Mouse (Mus musculus) right cerebral cortex, postnatal 36 days (tissue): ENCODE measurements around the gene Gpatch8.
A peak's percentile ranks its signal among the peaks of the same experiment; 100 is the strongest.

ENCODE experiments used
- DNase-seq, 2 experiments: peaks; one replicate each; pipeline ENCODE4 v3.0.0; 2022; ENCODE audit warnings: low spot score in 2 of 2, mixed read lengths in 1 of 2

Gene Gpatch8

DNA sequence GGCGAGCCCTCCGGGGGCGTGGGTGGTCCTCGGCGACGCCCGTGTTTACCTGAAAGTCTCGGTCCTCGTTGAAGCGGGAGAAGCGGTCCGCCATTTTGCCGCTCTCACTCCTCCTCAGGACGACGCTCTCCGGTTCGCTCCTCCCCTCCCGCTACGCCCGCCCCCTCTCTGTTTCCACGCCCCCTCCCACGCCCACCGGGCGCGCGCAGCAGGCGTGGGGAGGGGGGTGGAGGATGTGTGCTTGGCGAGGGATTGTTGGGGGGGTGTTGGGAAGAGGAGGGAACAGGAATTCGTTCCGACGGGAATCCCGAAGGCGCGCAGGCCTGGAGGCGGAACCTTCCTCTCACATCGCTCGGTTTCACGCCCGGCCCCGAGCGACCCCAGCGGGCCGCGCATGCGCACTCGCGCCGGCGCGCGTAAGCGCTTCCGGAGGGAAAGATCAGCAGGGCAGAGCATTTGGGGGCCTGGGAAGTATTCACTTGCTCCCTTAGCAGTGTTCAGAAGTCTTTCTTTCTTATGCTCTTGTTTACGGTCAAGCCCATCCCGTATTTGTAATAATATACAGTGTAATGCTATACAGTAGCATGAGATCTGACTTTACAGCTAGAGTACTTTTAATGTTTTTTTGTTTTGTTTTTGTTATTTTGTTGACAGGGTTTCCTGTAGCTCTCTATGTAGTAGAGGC is at the start of gene Gpatch8:
Gene Gpatch8 (minus strand): TSS at position 362 of the 685 bp plus-strand sequence.
- peak; percentile 91 for DNase-seq

DNA sequence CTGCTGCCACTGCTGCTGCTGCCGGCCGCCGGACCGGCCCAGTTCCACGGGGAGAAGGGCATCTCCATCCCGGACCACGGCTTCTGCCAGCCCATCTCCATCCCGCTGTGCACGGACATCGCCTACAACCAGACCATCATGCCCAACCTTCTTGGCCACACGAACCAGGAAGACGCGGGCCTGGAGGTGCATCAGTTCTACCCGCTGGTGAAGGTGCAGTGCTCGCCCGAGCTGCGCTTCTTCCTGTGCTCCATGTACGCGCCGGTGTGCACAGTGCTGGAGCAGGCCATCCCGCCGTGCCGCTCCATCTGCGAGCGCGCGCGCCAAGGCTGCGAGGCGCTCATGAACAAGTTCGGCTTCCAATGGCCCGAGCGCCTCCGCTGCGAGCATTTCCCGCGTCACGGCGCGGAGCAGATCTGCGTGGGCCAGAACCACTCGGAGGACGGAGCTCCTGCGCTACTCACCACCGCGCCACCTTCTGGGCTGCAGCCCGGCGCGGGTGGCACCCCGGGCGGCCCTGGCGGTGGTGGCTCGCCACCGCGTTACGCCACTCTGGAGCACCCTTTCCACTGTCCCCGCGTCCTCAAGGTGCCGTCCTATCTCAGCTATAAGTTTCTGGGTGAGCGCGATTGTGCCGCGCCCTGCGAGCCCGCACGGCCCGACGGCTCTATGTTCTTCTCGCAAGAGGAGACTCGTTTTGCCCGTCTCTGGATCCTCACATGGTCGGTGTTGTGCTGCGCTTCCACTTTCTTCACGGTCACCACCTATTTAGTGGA is 48.8 kb upstream of the Gpatch8 start:
- DNase-seq = peak; percentile 18 to 30

DNA sequence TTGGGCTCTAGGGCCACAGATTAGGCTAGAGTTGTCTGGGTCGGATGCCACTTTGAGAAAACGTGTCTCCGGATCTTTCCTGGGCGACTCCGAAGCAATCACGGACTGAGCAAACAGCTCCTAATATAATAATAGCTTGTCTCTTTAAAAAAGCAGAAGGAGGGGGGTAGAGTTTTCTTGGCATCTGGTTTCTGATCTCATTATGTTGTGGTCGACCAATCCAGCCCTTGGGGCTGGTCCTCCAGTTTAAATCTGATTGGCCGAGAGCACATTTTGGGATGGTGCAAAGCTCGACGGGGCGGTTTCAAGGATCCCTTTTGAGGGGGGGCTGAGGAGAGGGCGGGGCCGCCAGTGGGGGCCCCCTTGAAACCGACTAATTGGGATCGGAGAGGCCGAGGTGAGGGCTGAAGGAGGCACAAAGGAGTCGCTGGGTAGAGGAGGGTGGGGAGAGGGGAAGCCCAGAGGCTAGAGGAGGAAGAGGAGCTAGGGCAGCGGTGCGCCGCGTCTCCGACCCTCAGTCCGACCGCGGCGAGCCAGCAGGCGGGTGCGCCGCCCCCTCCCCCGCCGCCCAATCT is 47.9 kb upstream of the Gpatch8 start, which contains the start of gene Fzd2:
Gene Fzd2 (plus strand): TSS at position 387 of the 575 bp plus-strand sequence.
- peak; percentile 62 to 71 for DNase-seq

DNA sequence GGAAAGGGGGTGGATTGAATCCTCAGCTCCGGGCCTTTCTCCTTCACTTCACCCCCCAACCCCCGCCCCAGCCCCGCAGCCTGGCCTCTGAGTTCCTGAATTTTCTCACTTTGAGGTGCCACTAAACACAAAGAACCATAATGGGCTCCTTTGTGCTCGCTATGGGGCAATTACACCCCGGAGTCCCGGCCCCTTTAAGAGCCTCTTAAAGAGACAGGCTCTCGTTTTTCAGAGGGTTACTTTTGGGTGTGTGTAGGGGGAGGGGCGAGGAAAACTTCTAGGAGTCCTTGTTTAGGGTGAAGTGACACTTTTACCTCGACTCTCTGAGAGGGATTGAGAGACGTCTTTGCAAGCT is 47.3 kb upstream of the Gpatch8 start:
- no peak for DNase-seq

DNA sequence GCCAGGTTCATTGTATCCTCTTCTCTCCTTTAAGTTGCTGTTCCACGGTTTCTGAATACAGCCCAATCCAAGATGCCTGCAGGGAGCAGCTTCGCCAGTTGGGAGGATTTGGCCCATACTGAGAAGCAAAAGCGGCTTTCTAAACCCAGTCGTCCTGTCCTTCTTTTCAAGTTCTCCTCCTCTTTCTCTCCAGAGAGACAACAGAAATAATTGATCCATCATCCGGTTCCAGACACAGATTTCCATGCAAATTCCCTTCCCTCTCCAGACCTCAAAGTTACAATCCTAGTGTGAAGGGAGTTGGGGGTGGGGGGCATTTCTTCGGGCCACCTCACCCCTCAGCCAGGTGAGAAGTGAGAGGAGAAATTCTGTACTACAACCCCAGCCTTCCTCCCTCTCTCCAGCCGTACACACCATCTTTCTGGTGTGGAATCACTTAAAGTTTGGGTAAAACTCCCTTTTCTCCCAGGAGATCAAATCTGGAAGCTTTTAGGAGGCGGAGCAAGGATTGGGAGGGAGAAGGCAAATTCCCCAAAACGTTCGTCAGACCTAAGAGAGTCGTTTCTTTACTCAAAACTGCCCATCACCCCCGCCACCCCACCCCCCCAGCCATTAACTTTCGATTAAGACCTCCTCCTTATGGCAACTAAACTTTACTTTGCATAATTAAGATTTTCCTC is 46.8 kb upstream of the Gpatch8 start:
- DNase-seq = no peak

DNA sequence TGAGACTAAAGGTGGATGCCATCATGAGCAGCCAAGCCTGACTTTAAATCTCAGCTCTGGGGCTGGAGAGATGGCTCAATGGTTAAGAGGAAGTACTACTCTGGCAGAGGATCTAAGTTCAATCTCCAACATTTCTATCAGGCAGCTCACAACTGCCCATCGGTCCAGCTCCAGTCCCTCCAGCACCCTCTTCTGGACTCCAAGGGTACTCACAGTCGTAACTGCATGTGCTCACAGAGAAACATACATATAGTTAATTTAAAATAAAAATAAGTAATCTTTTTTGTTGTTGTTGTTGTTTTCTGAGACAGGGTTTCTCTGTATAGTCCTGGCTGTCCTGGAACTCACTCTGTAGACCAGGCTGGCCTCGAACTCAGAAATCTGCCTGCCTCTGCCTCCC is 43.7 kb upstream of the Gpatch8 start:
- DNase-seq = no peak

DNA sequence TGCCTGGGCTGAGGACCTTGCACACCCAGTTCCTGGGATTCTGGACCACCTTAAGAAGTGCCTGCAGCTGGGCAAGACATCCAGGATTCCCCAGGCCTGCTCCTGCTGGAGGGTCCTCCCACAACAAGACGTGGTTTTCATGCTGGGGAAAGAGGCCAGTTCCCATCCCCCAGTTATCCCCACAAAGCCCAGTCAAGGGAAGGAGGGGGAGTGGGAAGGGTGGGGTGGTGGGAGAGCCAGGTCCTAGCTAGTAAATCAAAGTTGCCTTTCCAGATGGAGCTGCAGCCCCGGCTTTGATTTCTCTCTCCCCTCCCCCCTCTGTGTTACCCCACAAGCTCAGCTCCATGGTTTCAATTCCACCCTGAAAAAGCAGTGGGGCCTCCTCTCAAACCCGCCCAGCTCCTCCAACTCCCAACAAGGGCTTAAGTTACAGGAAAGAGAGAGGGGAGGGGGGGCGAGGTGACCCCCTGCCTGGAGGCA is 39.2 kb upstream of the Gpatch8 start:
- no peak for DNase-seq

DNA sequence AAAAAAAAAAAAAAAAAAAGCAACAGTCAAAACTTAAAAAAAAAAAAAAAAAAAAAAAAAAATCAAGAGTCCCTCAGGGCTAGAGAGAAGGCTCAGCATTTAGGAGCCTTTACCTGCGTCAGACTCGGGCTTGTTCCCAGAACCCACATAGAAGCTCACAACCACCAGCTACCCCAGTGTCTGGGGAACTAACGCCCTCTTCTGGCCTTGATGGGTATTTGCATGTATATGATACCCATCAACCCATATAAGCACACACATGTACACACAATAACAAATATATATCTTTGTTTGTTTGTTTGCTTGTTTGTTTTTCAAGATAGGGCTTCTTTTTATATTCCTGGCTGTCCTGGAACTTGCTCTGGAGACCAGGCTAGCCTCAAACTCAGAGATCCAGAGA is 31.4 kb upstream of the Gpatch8 start:
- no peak for DNase-seq

DNA sequence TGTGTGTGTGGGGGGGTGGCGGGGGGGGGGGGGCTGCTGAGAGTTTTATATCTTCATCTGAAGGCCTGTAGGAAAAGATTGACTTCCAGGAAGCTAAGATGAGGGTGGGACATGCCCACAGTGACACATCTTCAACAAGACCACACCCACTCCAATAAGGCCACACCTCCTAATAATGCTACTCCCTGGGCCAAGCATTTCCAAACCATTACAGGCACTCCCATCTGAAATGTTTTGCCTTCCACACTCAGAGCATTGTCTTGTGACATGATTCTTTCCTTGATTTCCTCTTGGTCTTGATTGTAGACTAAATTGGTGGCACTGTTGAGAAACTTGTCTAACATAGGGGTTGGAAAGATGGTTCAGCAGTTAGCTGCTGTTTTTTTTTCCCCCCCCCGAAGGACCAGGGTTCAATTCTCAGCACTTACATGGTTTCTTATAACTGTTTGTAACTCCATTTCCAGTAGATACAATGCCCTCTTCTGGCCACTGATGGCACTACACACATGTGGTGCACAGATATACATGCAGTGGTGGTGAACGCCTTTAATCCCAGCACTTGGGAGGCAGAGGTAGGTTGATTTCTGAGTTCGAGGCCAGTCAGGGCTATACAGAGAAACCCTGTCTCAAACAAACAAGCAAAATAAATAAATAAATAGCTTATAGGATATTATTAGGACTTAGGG is 30.4 kb upstream of the Gpatch8 start:
- DNase-seq = no peak

DNA sequence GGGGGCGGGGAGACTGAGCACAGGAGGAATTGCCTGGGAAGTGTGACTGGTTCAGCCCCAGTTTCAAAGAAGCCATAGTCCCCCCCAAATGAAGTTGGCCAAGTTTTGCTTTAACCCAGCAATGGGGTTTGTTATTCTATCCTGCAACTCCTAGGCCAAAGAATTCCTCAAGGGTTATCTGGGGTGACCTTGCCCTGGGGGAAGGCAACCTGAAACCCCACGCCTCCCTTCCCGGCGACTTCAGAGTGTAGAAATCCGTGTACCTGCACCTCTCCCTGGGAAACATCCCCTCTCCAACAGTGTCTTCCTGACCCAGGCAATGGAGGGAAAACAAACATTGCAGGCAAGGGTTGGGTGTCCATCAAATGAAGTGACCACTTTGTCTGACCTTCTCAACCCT is 26.5 kb upstream of the Gpatch8 start:
- no peak for DNase-seq

DNA sequence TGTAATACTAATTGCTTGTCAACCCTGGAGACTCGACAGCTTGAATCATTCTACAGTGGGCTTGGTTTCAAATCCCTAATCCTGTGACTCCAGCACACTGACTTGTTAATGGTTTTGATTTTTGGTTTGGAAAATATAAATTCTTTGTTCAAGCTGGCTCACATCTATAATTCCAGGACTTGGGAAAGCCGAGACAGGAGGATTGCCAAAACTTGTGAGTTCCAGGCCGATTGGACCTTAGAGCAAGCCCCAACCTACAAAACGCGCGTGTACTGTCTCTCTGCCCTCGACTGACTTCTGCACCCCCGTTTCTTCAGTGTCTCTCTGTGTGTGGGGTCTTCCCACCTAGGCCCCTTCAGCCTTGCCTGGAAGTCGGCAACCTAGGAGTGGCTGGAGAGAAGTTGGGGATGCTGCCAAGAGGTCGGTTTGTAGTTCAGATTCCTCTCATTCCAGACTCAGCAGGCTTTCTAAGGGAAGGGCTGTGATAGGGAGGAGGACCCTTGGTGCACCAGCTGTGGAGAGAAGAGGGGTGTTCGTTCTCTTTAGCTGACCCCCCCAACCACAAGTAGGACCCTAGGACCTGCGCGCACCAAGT is 25.9 kb upstream of the Gpatch8 start:
- DNase-seq = no peak

DNA sequence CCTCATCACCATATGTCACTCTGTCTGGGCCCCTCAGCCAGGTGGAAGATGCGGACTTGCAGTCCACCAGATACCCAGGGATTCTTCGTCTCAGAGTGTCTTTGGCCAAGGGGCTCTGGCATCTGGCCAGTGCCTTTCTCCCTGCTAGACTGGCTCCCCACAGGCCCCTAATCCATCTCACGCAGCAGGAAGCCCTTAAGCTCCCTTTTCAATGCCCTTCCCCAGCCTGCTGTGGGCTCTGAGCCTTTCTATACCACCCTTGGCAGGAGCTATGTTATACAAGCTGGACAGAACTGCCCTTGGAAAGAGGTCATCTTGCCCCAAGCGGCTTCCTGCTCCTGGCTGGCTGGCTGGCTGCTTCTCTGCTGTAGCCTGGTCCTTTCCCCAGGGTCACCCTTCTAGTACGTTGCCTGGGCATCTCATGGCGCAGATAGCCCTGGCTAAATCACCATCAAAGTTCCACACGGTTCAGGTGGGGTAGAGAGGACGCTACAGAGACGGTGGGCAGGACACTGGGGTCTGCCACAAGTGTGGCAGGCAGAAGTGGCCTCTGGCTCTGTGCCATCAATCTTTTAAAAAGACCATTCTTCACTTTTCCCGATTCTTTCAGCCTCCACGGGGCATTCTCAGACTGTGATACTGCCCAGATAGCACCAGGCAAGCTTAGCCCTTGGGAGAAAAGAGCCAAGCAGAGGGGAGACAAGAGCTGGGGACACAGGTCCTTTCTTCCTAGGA is 25.3 kb upstream of the Gpatch8 start:
- no peak for DNase-seq

DNA sequence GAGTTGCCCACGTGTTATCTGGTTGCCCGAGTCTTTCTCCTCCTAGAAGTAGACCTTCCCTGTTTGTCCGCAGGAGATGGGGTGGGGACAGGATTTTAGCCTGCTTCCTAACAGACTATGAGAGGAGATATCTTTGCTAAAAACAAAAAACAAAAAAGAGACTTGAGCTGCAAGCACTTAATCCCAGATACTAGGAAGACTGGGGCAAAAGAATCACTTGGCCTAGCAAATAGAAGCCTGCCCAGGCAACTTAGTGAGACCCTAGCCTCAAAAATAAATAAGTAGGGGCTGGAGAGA is 23.8 kb upstream of the Gpatch8 start:
- DNase-seq = no peak

DNA sequence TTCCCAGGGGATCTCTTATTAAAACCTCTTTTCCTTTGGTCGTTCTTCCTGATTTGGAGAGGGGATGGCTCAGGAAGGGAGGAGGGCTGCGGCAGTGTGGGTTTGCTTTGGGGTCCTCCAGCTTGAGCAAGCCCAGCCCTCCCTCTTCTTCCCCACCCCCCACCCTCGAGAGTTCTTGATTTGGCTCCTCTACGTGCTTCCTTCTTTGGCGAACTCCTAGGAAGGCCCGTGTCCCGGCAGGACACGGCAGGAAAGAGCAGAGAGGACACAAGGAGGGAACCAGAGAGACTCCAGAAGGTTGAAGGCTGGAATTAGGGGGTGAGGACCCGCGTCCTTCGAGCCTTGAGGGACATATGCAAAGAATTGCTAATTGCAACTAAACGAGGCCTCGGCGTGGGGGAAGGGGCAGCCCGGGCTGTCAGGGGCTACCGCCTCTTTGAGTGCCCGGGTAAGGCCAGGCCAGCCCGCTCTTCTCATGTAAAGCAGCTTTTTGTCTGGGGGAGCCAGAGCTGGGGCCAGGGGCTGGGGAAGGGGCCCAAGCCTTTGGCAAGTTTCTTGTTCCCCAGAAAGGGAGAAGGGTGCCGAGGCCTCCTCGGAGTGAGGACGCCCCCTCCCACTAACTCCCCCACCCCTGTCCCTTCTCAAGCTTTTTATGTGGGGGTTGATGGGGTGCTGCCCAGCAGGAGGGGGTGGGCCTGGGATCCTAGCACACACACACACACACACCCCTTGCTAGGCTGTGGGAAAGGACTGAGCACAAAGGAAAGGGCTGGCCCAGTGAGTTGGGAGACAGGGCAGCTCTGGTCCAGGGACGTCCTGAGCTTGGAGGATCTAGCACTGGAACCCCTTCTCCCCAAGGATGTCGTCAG is 23.2 kb upstream of the Gpatch8 start, which contains the start of gene Gm11627:
Gene Gm11627 (minus strand): TSS at position 297 of the 869 bp plus-strand sequence.
- peak; percentile 17 to 18 for DNase-seq

DNA sequence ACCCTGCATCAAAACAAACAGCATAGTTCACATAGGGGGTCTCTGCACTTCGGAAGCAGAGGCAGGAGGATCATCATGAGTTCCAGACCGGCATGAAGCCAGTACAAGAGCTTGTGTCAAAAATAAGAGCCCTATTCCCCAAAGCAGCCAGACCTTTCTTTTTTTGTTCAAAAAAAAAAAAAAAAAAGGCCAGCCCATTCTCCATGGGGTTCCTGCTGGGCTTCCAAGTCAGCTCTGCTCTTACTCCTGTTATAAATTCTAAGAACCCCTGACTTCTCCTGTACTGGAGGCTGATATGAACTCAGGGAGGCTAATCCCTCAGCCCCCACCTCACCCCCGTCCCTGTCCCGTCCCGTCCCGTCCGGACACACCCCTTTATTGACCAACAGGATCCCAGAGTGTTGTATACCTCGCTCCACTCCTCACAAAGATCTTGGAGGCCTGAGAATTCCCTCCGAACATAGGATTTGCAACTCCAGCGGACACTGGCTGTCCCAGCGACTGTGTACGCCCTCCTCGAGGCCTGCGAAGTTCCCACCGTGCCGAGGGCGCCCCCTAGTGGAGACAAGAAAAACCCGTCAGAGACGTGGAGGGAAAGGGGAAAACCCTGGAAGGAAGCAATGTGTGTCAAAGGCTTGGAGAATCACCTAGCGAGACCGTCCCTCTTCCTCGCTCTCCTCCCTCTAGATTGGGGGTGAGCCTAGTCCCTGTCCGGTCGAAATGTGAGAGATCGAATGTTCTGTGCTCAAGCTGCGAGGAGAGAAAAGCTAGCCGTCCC is 22.3 kb upstream of the Gpatch8 start:
- DNase-seq = peak in 1 of 2 experiments; percentile 11

DNA sequence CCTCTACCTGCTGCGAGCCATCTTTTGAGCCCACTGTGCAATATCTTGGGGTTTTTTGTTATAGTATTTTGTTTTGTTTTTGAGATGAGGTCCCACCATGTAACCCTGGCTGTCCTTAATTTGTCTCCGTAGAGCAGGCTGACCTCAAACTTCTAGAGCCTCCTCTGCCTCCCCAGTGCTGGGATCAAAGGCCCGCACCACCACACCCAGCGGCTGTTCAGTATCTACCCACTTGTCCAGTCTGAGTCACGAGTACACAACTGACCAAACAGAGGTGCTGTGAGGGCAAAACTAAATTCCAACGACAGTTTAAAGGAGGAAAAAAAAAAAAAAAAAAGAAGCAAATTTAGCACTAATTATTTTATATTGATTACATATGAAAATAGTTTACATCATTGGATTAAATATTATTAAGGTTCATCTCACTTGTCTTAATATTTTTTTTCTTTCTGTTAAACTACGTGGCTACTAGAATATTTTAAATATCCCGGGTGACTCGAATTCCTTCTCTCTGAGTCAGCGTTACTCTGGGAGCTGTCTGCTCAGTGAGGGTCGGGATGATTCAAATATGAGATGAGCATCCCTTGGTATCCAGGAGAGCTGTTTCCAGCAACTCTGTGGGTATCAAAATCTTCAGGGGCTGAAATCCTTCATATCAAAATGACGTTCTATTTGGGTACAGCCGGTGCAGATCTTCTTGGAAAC is 20.0 kb upstream of the Gpatch8 start:
- DNase-seq = no peak

DNA sequence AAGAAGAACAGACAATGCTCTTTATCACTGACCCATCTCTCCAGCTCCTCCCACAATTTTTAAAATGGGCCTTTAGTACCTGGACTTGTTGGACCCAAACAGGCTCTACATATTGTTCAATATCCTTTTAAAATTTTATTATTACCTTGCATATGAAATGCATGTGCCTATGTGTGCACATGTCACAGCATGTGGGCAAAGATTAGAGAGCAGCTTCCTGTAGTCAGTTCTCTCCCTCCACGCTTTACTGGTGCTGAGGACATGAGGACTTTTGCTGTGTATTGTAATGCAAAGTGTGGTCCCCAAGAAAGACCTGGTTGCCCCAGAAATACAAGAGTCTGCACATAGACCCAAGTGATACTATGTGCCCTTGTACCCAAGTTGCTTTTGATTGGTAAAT is 18.8 kb upstream of the Gpatch8 start:
- no peak for DNase-seq
